Mouse (Mus musculus) cerebellum, adult 8-10 months (tissue): ENCODE data around the gene Akap5.

ENCODE experiments used
- DNase-seq: peaks from one replicate; pipeline ENCODE4 v3.0.0; 2022

Akap5 gene

GRCm38 (mm10) chr12:76311951-76312350 lies 12.7 kb upstream of the Akap5 start:
- DNase-seq: no peak

- DNase-seq: no peak
These were observed 6.1 kb upstream of the Akap5 start for GRCm38 (mm10) chr12:76318282-76319212.

- no peak for DNase-seq
These were observed 1.9 kb downstream of the Akap5 start for GRCm38 (mm10) chr12:76326437-76327220.

- DNase-seq: no peak
These were observed 4.1 kb downstream of the Akap5 start for GRCm38 (mm10) chr12:76328567-76329354.

- no peak for DNase-seq
These were observed 9.0 kb downstream of the Akap5 start for GRCm38 (mm10) chr12:76333688-76334087.

GRCm38 (mm10) chr12:76335641-76336040 lies 10.9 kb downstream of the Akap5 start:
- no peak for DNase-seq

- no peak for DNase-seq
These were observed 11.6 kb downstream of the Akap5 start for GRCm38 (mm10) chr12:76336111-76336965.

- peak; percentile 71 for DNase-seq
These were observed 16.4 kb downstream of the Akap5 start for GRCm38 (mm10) chr12:76341080-76341479.

- DNase-seq: no peak
These were observed 21.2 kb downstream of the Akap5 start for GRCm38 (mm10) chr12:76345759-76346455.

- no peak for DNase-seq
These were observed 25.1 kb downstream of the Akap5 start for GRCm38 (mm10) chr12:76349680-76350220.

- DNase-seq: no peak
These were observed 36.2 kb downstream of the Akap5 start for GRCm38 (mm10) chr12:76360868-76361267.

GRCm38 (mm10) chr12:76361405-76362302 lies 37.0 kb downstream of the Akap5 start:
- DNase-seq: no peak

- no peak for DNase-seq
These were observed 37.6 kb downstream of the Akap5 start for GRCm38 (mm10) chr12:76362303-76362676.

GRCm38 (mm10) chr12:76366276-76366675 lies 41.6 kb downstream of the Akap5 start:
- no peak for DNase-seq

GRCm38 (mm10) chr12:76367096-76367995 lies 42.7 kb downstream of the Akap5 start:
- peak; percentile 30 for DNase-seq

GRCm38 (mm10) chr12:76368201-76368789 lies 43.6 kb downstream of the Akap5 start:
- DNase-seq: peak; percentile 24

- DNase-seq: no peak
These were observed 44.1 kb downstream of the Akap5 start for GRCm38 (mm10) chr12:76368790-76369205.

GRCm38 (mm10) chr12:76369206-76369977 lies 44.7 kb downstream of the Akap5 start, which contains the start of gene Zbtb25:
Gene Zbtb25 (minus strand): TSS chr12:76369602.
- DNase-seq: peak; percentile 89
